Mouse (Mus musculus) heart, adult 2 months (tissue): ENCODE measurements around the gene Ak1. TPM values are rescaled to one million over a fixed set of nuclear protein-coding genes. Genes with fewer than 3 reads are reported as not detected.

Source experiments
- DNase-seq, 2 experiments: peaks; one replicate each; pipeline ENCODE4 v3.0.0; 2021
- H3K27ac ChIP-seq: fragments of 200-600 bp; 2 replicates; pipeline ENCODE4 v1.8.1; 2022
- H3K27me3 ChIP-seq: fragments of 200-500 bp; 2 replicates; pipeline ENCODE4 v1.6.1; 2012; ENCODE audit warnings: mild to moderate bottlenecking, low read length, inconsistent platforms, mixed read lengths; ENCODE audit not compliant: control insufficient read depth, insufficient read depth
- H3K36me3 ChIP-seq: fragments of 200-500 bp; 2 replicates; pipeline ENCODE4 v1.6.1; 2012; ENCODE audit warnings: low read length, inconsistent platforms; ENCODE audit not compliant: control insufficient read depth, insufficient read depth
- H3K4me1 ChIP-seq: fragments of 200-500 bp; 2 replicates; pipeline ENCODE4 v1.6.1; 2011; ENCODE audit warnings: low read length; ENCODE audit not compliant: control insufficient read depth, insufficient read depth
- H3K4me3 ChIP-seq: fragments of 200-600 bp; 2 replicates; pipeline ENCODE4 v1.8.1; 2022
- H3K79me2 ChIP-seq: fragments of 200-500 bp; replicated peaks from 2 replicates; pipeline ENCODE4 v1.6.1; 2012; ENCODE audit warnings: mild to moderate bottlenecking, inconsistent platforms, low read length, moderate library complexity, mixed read lengths; ENCODE audit not compliant: control insufficient read depth, insufficient read depth
- H3K9ac ChIP-seq: fragments of 200-500 bp; 2 replicates; pipeline ENCODE4 v1.6.1; 2012; ENCODE audit warnings: low read depth, mild to moderate bottlenecking, control low read depth, inconsistent platforms, low read length, mixed read lengths
- CTCF ChIP-seq: fragments of 200-600 bp; IDR thresholded peaks from 2 replicates; pipeline ENCODE4 v1.8.1; 2022; ENCODE audit warnings: antibody characterized with exemption, mild to moderate bottlenecking, moderate library complexity
- EP300 ChIP-seq: fragments of 200-500 bp; IDR thresholded peaks from 2 replicates; pipeline ENCODE4 v1.6.1; 2011; ENCODE audit warnings: low read depth, low read length, control low read depth; ENCODE audit not compliant: insufficient read depth
- POLR2A ChIP-seq: fragments of 200-500 bp; IDR thresholded peaks from 2 replicates; pipeline ENCODE4 v1.6.1; 2011; ENCODE audit warnings: mild to moderate bottlenecking, low read depth, low read length, control low read depth; ENCODE audit not compliant: insufficient read depth
- WGBS: fragments of 180-500 bp; shearing (Covaris S2); methylation state at CpG from one replicate; pipeline ENCODE4 v1.1.7; 2018; 5-methylcytosine and 5-hydroxymethylcytosine counted together
- intact Hi-C: fragments of 180-260 bp; cut with DNase I; formaldehyde crosslinking; loops from one replicate; pipeline ENCODE4 v1.15.1; 2025
- polyA plus RNA-seq: library from polyadenylated mRNA; depleted of rRNA; stranded (reverse); fragments of >200 nt; gene quantifications from 2 replicates; pipeline ENCODE4 v1.2.3, GENCODE M21; 2012
- total RNA-seq, 2 experiments: library from RNA; stranded (reverse); gene quantifications; 2 replicates each; pipeline ENCODE4 v1.2.3; 2021

Gene Ak1
- total and polyA plus RNA-seq, 3 experiments: 584 to 670 (median 606) TPM

DNA sequence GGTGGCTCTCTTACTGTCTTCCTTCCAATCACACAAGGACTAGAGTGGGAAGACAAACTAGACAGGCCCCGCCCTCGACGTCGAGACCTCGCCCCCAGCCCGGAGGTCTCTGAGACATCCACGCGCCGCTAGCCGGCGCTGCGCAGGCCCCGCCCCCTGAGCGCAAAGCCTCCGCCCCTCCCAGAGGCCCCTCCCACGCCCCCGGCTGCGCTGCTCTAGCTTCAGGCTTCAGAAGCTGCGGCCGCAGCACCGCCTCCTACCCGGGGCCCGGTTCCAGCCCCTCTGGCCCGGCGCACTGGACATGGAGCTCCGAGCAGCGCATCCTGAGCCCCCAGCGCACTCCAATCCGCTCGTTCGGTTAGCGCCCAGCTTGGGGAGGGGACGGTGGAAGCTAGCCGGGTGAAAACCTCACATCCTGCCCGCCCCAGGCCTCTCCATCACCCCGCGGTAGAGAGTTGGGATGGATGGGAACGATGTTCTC lies 34.6 kb upstream of the Ak1 start, which contains the start of gene St6galnac4:
St6galnac4 (plus strand) TSS at position 225 of the 481 bp plus-strand sequence.
- H3K36me3 ChIP-seq: no peaks in the 10 kb centered on the region
- no peaks in the 10 kb centered on the region for H3K79me2 ChIP-seq
- H3K27ac ChIP-seq: peak within 1 kb of the TSS; percentile 91
- H3K9ac ChIP-seq: peak within 1 kb of the TSS; percentile 80
- peak within 1 kb of the TSS; percentile 70 for H3K4me3 ChIP-seq
- no peaks in the 10 kb centered on the region for H3K27me3 ChIP-seq
- under 1% methylated on average over 38 of the region's 38 CpGs for WGBS
- peak; percentile 92 to 93 for DNase-seq
- peaks cover 7% of the 10 kb centered on the region for H3K4me1 ChIP-seq
- TF ChIP-seq CTCF (peak; percentile 58), EP300 (no peak)
- intact Hi-C loops: loop anchor here (1.0 kb wide), 1 partner anchor 15 kb away; no protein-coding TSS in a partner anchor

DNA sequence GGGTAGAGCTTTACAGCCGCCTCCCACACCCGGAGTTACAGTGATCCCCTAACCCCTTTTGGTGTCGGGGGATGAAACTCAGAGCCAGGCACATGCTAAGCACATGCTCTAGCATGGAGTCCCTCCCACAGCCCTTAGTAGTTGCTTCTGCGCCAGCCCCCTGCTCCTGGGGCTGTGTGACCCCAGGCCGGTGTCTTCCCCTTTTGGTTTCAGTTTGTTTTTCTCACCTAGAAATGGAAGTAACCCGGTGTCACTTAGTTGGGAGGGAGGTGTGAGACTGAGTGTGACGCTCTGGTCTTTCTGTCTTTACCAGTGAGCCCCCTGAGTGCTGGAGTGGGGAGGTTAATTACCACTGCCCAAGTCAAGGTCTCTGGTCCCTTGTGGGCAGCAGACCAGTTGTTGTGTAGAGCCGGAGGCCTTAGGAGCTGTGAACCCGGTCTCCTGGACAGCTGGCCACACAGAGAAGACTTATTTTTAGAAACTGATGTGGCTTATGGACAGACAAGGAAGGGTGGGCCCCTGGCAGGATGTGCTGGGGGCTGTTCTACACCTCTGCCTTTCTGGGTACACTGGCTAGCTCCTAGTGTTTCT lies 33.7 kb upstream of the Ak1 start:
- Histone ChIP-seq H3K36me3 (no peaks in the 10 kb centered on the region), H3K9ac (peak overlapping the region; percentile 80), H3K27ac (peak overlapping the region; percentile 91), H3K4me1 (peaks cover 7% of the 10 kb centered on the region), H3K27me3 (no peaks in the 10 kb centered on the region), H3K4me3 (peak overlapping the region; percentile 70), H3K79me2 (no peaks in the 10 kb centered on the region)
- 6% methylated on average over 9 of the region's 9 CpGs for WGBS
- intact Hi-C loops: loop anchor here (1.0 kb wide), 1 partner anchor 14 kb away; no protein-coding TSS in a partner anchor
- DNase-seq: peak; percentile 69 to 78
- TF ChIP-seq POLR2A (peak; percentile 68), EP300 (no peak), CTCF (no peak)

DNA sequence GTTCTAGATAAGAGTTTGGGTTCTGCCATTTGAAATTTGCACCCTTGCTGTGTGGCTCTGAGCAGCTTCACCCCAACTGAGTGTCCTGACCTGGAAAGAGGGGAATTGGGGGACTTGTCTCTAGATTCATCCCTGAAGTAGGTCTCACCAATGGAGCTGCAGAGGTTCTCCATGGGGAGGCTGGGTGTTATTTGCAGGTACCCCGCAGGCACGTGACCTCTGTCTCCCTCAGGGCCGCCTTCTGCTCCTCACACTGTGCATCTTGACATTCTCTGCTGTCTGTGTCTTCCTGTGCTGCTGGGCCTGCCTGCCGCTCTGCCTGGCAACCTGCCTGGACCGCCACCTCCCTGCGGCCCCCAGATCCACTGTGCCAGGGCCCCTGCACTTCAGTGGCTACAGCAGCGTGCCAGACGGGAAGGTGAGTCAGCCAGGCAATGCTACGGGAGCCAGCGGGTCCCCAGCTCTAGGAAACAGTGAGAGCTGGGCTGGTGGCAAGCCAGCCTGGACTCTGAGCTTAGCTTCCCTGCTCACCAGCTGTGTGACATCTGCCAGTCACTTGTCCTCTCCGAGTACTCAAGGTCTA lies 32.3 kb upstream of the Ak1 start:
- peak; percentile 64 to 76 for DNase-seq
- Histone ChIP-seq H3K27me3 (no peaks in the 10 kb centered on the region), H3K79me2 (no peaks in the 10 kb centered on the region), H3K4me1 (peaks cover 6% of the 10 kb centered on the region), H3K9ac (peak overlapping the region; percentile 25; the same call in 1 of the 2 replicates), H3K27ac (peak overlapping the region; percentile 91), H3K36me3 (no peaks in the 10 kb centered on the region), H3K4me3 (0 out of 2 replicates have a peak overlapping the region, but pooled peaks have one; percentile 2)
- intact Hi-C loops: no loop called here
- TF ChIP-seq CTCF (no peak), POLR2A (no peak), EP300 (no peak)
- WGBS: 20% methylated on average over 11 of the region's 11 CpGs

DNA sequence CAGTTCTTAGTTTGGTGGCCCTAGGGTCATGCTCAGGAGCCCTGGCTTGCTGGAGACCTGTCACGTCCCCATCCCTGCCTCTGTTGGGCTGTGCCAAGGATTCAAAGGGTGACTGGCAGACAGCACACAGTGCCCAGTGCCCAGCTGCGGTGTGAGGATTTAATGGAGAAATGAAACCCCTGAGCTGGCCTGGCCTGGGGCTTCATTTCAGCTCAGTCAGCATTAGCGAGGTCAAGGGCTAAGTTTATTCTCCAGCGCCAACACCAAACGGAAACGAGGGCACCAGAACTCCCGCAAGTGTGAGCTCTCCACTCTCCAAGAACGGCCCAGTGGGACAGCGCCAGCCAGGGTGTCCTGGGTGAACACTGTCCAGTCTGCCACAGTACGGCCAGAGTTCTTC lies 31.3 kb upstream of the Ak1 start:
- no peak overlapping the region for H3K4me3 ChIP-seq
- no peaks in the 10 kb centered on the region for H3K27me3 ChIP-seq
- H3K4me1 ChIP-seq: peaks cover 6% of the 10 kb centered on the region
- 66% methylated on average over 10 of the region's 10 CpGs for WGBS
- intact Hi-C loops: no loop called here
- DNase-seq: peak in 1 of 2 experiments; percentile 60
- no peaks in the 10 kb centered on the region for H3K79me2 ChIP-seq
- no peaks in the 10 kb centered on the region for H3K36me3 ChIP-seq
- peak overlapping the region; percentile 91 for H3K27ac ChIP-seq
- H3K9ac ChIP-seq: no peak overlapping the region
- TF ChIP-seq EP300: no peak
- no peak for TF ChIP-seq POLR2A
- no peak for TF ChIP-seq CTCF

DNA sequence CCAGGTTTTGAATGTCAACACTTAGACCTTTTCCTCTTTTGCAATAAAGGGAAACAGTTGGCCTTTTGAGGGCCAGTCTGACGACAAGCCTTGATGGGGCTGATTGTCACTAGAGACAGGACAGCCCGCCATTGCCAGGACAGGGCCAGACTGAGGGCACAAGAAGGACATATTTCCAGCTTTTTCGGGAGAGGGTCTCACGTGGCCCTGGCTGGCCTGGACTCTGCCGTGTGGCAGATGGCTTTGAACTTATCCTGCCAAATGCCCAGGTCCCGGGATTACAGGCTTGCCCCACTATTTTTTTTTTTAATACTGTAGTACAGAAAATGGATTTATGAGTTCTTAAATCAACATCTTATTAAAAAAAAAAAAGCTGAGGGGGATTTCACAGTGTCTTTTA lies 30.3 kb upstream of the Ak1 start:
- Histone ChIP-seq H3K27ac (no peak overlapping the region), H3K4me1 (peaks cover 6% of the 10 kb centered on the region), H3K36me3 (no peaks in the 10 kb centered on the region), H3K4me3 (no peak overlapping the region), H3K27me3 (no peaks in the 10 kb centered on the region), H3K79me2 (no peaks in the 10 kb centered on the region), H3K9ac (no peak overlapping the region)
- intact Hi-C loops: no loop called here
- 75% methylated on average over 6 of the region's 6 CpGs for WGBS
- no peak for DNase-seq
- TF ChIP-seq POLR2A: no peak
- no peak for TF ChIP-seq EP300
- no peak for TF ChIP-seq CTCF

DNA sequence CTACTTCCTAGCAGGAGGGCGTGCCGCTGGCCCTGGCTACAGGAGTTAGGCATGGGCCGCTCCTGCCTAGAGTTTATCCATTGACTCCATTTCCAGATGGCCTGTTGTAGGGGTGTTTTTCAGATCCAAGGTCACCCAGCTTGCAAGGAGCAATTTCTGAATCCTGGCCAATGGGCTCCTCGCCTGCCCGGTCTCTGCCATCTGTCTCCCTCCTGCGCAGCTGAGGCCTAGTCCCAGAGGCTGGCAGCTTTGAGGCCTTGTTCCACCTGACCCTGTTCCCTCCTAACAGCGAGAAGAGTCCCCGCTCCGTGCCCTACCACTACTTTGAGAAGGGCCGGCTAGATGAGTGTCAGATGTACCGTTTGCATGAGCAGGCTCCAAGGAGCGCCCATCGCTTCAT lies 24.8 kb upstream of the Ak1 start:
- Histone ChIP-seq H3K27me3 (no peaks in the 10 kb centered on the region), H3K79me2 (no peaks in the 10 kb centered on the region), H3K27ac (no peak overlapping the region), H3K4me1 (peaks cover 6% of the 10 kb centered on the region), H3K4me3 (no peak overlapping the region), H3K36me3 (no peaks in the 10 kb centered on the region), H3K9ac (no peak overlapping the region)
- peak in 1 of 2 experiments; percentile 41 for DNase-seq
- TF ChIP-seq EP300 (no peak), CTCF (no peak), POLR2A (no peak)
- intact Hi-C loops: no loop called here
- 76% methylated on average over 13 of the region's 13 CpGs for WGBS
